Mouse (Mus musculus) cerebellum, adult 8-10 months (tissue): ENCODE measurements around the gene Ecd.
"Not testable (repeated sequence)": the region's sequence is repeated elsewhere in the genome, so short reads cannot be mapped to it uniquely, and the experiment has no call there.

Source experiments
- DNase-seq: peaks from one replicate; pipeline ENCODE4 v3.0.0; 2022

Ecd gene

DNA sequence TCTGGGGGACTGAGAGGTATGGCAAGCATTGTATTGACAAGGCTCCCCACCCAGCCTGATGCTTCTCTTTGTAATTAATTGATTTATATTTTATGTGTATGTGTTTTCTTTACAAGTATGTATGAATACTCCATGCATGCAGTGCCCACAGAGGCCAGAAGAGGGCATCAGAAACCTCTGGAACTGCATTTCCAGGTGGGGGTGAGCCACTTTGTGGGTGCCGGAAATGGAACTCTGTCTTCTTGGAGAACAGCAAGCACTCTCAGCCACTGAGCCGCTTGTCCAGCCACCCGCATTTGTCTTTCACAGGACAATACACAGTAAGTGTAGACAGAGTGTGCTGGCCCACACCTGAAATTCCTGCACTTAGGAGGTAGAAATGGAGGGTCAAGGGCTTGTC, 28.5 kb downstream of the Ecd start:
- DNase-seq = peak; percentile 21

DNA sequence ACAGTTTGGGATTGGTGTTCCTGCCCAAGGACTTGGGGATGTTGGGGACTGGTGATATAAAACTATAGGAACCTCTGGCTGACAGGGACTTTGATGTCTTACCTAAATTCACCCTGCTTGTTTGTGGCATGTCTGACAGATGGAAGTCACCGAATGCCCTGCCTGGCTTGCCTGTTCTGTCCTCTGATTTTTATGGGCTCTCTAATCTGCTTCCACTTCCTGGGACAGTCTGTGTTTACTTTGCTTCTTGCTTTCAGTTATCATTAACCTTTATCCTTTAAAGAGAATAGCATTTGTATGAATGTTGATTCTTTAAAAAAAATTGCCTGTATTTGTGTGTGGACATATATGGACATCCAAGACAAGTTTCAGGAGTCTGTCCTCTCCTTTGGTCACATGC, 32.8 kb downstream of the Ecd start:
- no peak for DNase-seq

DNA sequence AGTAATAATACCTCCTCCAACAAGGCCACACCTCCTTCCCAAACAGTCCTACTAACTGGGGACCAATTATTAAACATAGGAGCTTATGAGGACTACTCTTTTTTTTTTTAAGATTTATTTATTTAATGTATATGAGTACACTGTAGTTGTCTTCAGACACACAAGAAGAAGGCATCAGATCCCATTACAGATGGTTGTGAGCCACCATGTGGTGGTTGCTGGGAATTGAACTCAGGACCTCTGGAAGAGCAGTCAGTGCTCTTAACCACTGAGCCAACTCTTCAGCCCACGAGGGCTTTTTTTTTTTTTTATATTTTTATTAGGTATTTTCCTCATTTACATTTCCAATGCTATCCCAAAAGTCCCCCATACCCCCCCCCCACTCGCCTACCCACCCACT, 42.8 kb downstream of the Ecd start:
- not testable (repeated sequence) for DNase-seq

DNA sequence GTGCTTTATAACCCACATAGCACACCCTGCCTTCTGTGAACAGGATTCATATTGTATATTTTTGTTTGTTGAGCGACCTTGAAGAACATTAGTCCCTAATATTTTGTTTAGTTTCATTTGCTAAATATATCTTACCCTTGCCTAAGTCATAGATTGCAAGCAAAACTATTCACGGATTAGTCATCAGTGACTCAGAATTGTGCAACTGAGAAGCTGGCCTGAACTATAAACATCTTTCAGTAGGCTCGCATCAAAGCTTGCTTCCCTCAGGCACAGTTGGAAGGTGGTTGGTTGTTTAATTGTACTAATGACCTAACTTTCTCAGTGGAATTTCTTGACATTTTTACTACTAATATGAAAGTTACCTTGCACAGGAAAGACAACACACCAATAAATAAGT, 49.8 kb downstream of the Ecd start:
- no peak for DNase-seq

DNA sequence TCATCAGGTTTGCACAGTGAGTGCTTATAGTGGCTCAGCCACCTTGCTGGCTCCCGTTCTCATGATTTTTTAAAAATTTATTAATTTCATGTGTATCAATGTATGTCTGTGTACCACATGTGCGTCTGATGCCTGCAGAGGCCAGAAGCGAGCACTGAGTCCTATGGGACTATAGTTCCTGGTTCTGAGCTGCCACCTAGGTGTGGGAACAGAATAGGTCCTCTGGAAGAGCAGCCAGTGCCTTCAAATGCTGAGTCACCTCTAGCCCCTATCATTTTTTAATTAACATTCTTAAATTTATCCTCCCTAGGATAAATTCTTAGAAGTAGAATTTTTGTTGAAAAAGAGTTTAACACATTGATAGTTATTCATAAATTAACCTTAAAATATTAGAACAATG, 50.3 kb downstream of the Ecd start:
- DNase-seq = no peak

DNA sequence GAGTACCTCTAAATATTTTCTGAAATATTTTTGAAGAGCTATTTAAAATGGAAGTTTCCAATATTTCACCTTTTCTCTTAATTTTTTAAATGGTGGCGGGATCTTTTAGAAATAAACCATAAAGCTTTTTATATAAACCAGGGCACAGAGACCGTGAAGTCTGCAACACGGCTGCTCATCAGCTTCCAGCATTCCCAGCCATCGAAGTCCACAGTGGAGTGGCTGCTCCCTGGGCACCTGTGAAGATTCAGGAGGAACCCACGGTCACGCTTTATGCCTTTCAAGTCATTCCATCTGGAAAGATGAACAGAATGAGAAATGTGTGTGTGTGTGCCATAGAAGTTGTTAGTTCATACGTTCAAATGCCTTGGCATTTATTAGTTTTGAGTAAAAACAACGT, 53.0 kb downstream of the Ecd start:
- no peak for DNase-seq

DNA sequence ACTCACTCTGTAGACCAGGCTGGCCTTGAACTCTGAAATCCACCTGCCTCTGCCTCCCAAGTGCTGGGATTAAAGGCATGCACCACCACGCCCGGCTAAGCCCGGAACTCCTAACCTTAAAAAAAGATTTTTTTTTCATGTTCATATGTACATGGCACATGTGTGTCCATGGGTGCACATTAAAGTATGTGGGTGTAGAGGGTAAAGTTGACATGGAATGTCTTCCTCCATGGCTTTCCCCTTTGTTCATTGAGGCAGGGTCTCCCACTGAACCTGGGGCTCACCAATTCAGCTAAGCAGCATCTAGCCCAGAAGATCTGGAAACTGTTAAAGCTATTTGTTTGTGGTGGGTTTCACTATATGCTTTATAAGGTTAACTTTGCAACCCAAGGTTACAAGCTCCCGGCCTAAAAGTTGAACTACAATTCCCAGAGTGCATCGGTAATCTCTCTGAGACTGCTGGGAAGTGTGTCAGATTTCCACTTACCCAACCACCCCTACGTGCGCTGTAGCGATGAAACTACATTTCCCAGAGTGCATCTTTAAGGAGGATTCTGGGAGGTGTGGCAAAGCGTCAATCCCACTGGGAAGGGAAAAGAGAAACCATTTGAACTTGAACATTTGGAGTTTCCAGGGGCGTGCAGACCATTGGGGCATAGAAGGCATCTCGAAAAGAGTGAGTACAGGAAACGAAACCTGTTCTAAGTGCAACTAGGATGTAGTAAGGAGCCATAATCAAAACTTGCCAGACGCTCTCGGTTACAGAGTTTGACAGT, 53.6 kb downstream of the Ecd start, which contains the start of gene Nudt13:
Gene Nudt13, plus strand, starts transcription at position 581 of the 776 bp plus-strand sequence.
- peak; percentile 84 for DNase-seq

DNA sequence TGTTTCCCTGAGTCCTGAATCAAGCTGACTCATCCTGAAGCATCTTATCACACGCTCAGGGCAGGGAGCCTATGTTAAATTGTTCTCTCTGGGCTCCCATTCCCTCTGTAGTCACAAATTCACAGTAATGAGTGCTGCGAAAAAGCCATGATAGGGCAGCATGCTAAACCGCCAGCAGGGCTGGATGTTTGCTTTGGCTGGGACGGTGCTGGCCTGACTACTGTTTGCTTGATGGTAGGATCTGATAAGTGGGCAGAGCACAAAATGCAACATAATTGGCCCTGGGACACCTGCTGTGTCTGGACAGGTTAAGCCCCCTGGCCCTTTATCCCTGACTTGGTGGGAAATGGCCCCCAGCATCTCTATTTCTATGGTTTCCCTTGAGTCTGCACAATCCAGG, 56.5 kb downstream of the Ecd start:
- no peak for DNase-seq
